Mouse (Mus musculus) left cerebral cortex, postnatal 14 days (tissue): ENCODE measurements around the gene Ccr1. TPM values are rescaled to one million over a fixed set of nuclear protein-coding genes. Genes with fewer than 3 reads are reported as not detected.
"Not testable (repeated sequence)": the region's sequence is repeated elsewhere in the genome, so short reads cannot be mapped to it uniquely, and the experiment has no call there.

Experiments used
- DNase-seq, 2 experiments: peaks; one replicate each; pipeline ENCODE4 v3.0.0; 2021 to 2022; ENCODE audit warnings: low spot score in 2 of 2, mixed read lengths in 1 of 2
- intact Hi-C: fragments of 180-260 bp; cut with DNase I; formaldehyde crosslinking; loops from one replicate; pipeline ENCODE4 v1.15.1; 2025
- long read RNA-seq, 2 experiments: library from polyadenylated mRNA; stranded (forward); transcript quantifications; one replicate each; pipeline ENCODE4 v2.0.0; 2021
- total RNA-seq, 2 experiments: library from RNA; stranded (reverse); gene quantifications; 2 replicates each; pipeline ENCODE4 v1.2.3; 2021

Ccr1 gene
- 1 to 10 TPM in 1 of 2 experiments, under 1 TPM in 1; 0.93 to 1.2 TPM for total RNA-seq
- long read RNA-seq, experiment 1, partial matches to known transcripts, result 0 of 3 reads
- long read RNA-seq, experiment 1, other reads (novel, unspliced or antisense), result 0 of 3 reads
- long read RNA-seq, experiment 2, partial matches to known transcripts, result 0 of 1 reads
- long read RNA-seq, experiment 2, other reads (novel, unspliced or antisense), result 0 of 1 reads

DNA sequence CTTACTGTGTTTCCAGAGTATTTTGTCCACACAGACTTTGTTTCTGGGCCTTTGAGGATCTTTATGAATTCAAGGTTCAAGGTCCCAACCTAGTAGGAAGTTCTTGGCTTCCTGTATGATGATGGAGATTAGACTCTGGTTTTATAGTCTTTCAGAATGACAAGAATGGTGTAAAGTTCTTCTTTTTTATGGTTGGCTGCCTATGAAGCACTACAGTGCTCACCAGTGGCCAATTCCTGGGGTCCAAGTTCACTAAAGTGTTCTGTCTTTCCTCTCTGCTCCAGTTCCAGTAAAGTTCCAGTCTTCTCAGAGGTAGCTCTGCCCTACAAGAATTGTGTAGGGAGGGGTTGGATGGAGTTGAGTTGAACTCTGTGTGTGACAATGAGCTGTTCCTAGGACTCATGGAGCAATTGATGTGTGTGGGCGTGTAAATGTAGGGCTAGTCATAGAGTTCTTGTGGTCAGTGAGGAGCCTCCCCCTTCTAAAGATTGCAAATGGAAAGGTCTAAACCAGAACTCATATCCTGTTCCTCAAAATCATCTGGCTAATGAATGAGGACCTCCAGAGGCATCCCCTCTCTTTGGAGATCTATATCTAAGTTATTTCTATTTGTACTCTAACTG is at the start of gene Ccr1:
TSS of gene Ccr1 (minus strand) at position 403 of the 623 bp plus-strand sequence.
- intact Hi-C loops, result no loop called here
- no peak for DNase-seq

DNA sequence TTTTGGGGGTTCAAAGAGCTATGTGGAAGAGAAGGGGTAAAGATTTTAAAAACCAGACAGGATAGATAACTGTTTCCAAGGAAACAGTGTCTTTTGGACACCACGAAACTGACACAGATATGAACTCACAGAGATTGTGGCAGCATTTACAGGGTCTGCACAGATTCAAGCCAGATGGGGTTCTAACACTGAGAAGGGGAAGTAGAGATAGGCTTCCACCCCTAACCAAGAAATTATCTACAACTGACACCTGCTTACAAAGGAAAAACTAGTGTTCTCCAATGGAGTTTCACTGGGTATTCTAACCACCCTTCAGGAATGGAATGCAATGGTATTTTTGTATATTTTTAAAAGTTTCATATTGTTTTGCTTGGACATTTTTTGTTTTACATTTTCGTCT is 47.6 kb upstream of the Ccr1 start:
- intact Hi-C loops, result no loop called here
- DNase-seq, result no peak

DNA sequence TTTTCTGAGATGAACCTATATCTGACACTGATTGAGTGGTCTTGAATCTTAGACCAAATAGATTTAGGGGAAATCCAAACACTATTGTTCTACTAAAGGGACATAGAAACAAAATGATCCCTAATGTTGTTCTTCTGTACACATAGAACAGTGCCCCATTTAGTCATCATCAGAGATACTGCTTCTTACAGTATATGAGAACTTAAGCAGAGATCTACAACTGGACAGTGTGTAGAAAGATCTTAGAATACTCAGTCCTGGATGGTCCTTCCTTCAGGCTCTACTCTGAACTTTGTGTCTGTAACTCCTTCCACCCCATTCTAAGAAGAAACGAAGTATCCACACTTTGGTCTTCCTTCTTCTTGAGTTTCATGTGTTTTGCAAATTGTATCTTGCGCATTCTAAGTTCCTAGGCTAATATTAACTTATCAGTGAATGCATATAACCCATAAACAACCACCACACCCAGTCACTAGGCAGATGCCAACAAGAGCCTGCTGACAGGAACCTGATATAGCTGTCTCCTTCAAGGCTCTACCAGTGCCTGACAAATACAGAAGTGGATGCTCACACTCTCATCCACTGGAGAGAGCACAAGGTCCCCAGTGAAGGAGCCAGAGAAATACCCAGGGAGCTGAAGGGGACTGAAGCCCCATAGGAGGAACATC is 46.6 kb upstream of the Ccr1 start:
- intact Hi-C loops, result no loop called here
- DNase-seq, result no peak

DNA sequence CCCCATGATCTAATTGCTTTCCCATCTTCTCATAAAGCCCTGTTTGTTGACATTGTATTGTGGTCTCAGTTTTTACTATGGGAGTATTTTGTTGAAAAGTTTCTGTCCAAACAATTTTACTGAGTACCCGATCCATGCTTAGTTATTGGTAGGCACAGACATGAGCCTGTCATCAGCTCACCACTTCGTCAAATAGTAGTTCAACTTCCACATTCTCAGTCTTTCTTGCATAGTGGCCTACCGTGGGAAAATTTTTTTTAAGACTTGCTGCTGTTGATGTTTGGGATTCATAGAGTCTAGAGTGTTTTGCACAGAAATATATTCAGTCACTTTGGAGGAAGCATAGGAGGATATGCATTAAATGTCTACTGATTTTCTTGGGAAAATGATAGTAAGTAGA is 44.8 kb upstream of the Ccr1 start:
- DNase-seq, result no peak
- intact Hi-C loops, result no loop called here

DNA sequence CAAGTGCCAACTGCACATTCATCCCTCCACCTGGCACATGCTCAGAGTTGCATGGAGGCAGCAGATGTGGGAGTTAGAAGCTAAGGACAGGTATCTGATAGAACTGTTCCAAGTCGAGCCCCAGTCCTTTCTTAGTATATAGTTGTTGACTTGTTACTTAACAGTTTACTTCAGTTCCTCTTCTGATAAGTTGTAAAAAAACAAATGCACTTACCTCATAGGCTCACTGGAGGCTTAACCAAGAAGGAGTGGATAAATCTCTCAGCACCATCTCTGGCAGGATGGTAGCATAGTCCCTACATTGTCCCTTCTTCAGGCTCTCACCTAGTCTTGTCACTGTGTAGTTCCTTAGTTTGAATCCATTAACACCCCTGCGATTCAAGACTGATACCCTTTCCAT is 44.2 kb upstream of the Ccr1 start:
- no peak for DNase-seq

DNA sequence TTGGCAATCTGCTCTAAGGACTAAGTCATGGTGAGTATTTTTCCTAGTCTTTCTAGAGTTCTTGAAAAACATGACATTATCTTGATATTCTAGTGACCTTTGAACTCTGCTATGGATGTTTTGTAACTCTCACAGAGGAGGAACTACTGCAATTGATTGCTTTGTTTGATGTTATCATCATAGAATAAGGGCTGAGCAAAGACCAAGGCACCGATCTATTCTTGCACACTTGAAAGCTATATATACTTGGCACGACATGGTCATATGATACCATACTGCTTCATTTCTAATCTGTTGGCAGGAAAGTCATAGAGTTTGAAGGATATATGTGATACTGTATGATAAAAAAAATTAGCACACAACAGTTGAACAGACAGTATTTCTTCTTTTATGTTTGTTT is 31.3 kb upstream of the Ccr1 start:
- DNase-seq, result no peak

More for the DNA sequence above, 44.2 kb upstream of the Ccr1 start:
- intact Hi-C loops, result no loop called here

DNA sequence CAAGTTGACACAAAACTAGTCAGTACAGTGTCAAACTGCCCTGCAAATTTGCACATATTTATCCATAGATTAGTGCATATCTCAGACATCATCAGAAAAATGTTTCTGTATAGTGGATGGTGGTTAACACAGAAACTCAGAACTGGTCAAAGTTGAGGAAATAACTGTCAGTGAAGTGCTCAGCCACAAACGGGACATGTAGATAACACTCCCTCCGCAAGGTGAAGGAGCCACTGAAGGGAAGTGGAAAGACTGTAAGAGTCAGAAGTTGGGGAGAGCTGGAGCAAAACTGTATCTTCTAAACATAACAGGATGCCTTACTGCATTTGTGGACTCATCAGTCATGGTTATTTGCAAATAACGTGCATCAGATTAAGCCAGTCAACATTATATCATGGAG is 29.2 kb upstream of the Ccr1 start:
- intact Hi-C loops, result no loop called here
- no peak for DNase-seq

More for the DNA sequence above, 31.3 kb upstream of the Ccr1 start:
- intact Hi-C loops, result no loop called here

DNA sequence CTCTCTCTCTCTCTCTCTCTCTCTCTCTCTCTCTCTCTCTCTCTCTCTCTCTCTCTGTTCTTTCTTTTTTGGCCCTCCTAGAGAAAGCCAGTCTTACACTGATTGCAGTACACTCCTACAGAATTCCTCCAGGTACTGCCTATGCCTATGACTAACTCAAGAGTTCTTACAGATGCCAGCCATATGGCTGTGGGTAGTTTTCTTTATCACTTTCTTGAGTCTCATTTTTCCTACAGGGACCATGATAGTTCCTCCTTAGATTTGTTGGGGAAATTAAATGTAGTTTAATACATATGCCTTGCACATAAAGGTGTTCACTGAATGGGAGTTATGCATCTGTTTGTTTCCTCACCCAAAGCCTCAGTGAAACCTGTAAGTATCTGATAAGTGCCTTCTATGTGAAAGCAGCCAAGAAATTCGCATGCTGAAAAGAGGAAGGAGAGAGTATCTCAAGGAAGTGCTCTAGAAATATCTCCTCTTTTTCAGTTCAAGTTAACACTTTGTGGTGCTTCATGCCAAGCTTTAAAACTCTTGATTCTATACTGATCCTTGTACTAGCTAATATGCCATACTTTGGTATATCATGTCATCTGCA is 22.9 kb upstream of the Ccr1 start:
- intact Hi-C loops, result no loop called here
- peak; percentile 13 to 37 for DNase-seq

DNA sequence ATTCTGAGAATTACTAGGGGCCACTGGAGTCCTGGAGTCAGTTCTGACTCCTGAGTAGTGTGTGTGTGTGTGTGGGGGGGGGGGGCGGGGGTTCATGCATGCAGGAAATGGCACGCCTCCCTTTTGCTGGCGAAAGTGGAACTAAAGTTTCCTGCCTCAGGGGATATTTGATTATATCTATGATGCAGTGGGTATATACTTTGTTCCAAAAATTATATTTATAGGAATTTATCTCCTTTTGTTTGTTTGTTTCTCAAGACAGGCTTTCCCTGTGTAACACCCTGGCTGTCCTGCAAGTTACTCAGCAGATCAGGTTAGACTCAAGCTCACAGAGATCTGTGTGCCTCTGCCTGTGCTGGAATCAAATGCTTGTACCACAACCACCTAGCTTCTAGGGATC is 21.2 kb upstream of the Ccr1 start:
- intact Hi-C loops, result no loop called here
- DNase-seq, result no peak

DNA sequence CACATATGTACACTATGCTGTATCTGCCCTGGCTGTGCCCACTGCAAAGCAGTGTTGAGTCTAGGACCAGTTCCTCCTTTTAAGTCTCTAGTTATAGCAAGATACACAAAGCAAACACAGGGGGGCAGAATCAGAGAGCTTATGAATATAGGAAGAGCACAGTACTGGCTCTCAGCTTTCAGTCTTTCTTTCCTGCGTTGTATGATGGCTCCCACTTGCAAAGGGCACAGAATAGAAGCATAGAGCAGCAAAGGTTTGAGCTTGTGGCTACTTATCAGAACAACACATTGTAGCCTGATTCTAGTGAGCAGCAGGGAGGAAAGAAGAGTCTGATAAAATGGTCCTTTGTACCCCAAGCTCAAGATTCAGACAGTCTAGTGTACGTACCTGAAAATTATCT is 17.7 kb upstream of the Ccr1 start:
- intact Hi-C loops, result no loop called here
- DNase-seq, result peak; percentile 29 to 44

DNA sequence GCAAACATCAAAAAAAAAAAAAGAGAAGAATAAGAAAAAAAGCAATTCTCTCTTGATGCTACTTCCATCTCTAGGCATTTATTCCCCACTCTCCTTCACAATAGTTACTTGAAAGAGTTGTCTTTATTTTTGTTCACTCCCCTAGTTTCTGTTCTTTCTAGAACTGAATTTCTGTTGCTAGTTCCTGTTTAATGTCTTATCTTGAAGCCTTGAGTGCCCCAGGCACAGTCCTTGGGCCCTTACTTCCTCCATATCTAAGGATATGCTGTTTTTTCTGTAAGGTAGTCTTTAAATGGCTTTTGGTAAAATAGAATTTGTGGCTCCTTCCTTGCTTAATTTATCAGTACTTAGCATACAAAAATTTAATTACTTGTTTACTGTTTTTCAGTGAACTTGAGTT is 16.5 kb upstream of the Ccr1 start:
- no peak for DNase-seq
- intact Hi-C loops, result no loop called here

DNA sequence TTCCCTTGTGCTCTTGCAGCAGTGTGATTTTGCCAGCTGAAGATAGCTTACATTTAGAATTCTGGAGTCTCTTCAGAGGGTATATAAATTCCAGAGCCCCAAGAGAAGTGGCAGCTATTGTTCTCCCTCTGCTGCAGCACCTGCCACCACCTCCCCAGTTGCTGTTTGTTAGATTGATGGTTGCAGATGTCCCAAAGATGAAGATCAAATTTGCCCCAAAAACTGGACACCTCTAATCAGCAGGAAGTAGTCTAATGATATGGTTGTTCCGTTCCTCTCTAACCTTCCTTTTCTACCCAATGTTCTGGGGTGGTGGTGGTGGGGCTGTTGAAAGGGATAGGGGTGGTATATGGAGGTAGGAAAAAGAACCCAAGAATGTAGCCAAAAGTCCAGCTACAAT is 14.2 kb upstream of the Ccr1 start:
- DNase-seq, result no peak
- intact Hi-C loops, result loop anchor here (2.0 kb wide), 1 partner anchor 146 kb away; no protein-coding TSS in a partner anchor

DNA sequence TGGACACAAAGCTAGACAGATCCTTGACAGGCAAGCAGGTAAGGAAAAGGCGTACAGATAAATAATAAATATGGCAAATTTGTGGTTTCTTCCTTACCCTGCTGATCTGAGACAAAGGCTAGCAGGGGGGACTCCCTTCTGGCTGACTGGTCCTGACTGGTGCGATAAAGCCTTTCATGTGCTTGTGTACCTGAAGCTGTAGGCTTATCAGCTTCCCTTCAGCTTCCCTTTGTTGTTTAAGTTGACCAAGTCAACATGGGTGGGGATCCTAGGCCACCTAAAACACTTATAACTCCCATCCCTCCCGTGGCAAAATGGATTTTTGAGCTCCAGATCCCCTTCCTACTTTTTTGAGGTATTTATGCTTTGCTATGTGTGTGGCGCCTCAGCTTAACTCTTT is 13.4 kb upstream of the Ccr1 start:
- intact Hi-C loops, result loop anchor here (2.0 kb wide), 1 partner anchor 147 kb away; no protein-coding TSS in a partner anchor
- no peak for DNase-seq

DNA sequence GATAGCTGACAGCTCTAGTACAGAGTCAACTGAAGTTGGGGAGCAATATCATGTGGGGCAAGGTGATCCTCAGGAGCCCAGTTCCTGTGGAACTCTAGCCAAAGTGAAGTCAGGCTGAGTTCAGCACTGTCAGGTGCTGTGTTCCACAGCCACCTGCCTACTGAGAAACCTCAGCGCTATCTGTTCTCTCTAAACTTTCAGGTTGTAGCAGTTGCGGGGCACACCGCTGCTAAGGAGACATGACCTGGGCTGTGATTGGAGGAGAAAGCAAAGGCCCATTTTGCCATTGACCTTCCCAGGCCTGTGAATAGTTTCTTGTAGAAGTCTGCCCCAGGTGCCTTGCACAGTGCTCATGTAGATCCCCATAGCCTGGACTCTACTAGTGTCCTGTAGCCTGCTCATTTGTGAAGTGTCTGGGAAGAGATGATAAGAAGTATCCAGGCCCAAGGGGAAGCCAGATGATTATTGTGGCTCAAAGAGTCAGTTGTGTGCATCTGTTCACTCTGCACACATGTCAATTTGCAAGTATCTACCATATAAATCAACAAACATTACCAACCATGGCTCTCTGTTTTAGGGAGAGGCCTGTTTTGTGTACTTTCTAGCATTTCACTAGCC is 12.5 kb upstream of the Ccr1 start:
- intact Hi-C loops, DNase-seq: not testable (repeated sequence)

DNA sequence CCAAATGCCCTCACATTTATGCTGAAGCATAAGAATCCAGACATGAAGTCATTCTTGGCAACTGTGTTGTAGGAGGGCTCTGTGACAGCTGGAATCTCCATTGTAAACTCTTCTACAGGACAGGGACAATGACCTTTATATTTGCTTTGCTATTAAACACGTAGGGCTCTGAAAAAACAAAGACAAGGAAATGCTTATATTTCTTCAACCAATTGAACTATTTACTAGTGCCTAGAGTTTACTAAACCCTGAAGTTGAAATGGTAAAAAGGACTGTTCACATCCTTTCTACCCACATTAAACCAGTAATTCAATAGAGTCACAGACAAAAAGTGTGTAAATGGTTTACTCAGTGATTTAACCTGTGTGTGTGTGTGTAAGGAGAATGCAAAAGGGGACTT is 9.8 kb upstream of the Ccr1 start, which contains the start of gene Ccr1l1:
TSS of gene Ccr1l1 (minus strand) at position 101 of the 400 bp plus-strand sequence.
- no peak for DNase-seq
- intact Hi-C loops, result no loop called here

DNA sequence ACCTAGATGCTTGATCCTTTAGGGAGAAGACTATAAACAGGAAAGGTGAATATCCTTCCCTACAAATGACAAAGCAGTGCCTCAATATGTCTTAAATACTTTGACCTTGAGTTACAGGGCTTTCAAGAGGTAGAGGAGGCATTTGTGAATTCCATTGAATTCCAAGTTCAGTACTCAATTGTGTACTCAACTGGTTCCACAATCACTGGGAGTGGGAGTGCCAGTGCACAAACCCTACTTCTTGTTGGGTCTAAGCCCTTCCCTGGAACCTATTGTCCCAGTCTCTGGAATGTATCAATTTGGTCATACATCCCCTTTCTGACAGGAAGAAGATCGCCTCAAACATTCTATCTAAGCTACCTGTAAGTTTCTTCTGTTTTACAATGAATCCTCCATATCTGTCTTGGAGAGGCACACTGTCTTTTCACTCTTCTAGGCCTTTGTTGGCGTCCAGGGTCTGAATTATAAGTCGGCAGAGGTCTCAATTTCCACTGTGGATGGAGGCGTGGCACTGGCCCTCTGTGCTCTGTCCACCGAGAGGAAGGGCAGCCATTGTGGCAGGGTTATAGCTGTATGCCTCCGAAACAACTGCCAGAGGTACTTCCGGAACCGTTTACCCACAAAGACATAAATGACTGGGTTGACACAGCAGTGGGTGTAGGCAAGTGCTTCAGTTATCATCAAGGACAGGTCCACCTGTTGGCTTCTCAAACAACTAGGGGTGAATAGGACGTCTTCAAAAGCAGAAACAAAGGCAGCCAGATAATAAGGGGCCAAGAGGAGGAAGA is 8.6 kb upstream of the Ccr1 start:
- intact Hi-C loops, result no loop called here

DNA sequence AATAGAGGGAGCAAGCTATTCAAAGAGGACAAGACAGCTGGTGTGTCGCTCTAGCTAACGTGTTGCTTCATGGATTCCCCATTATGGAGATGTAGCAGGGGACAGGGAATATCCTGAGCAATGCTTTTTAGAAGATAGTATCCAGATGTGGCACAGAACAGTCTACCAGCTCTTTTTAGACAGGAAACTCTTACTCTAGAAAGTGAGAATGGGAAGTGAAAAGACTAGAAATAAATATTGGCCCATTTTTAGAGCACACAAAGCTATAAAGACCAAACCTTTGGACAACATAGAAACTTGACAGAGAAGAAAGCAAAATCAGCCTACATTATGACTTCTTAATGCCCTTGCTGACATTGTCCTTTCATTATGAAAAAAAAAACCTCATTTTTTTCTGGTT is 7.1 kb upstream of the Ccr1 start:
- intact Hi-C loops, result no loop called here
- no peak for DNase-seq

More for the DNA sequence above, 8.6 kb upstream of the Ccr1 start:
- no peak for DNase-seq

DNA sequence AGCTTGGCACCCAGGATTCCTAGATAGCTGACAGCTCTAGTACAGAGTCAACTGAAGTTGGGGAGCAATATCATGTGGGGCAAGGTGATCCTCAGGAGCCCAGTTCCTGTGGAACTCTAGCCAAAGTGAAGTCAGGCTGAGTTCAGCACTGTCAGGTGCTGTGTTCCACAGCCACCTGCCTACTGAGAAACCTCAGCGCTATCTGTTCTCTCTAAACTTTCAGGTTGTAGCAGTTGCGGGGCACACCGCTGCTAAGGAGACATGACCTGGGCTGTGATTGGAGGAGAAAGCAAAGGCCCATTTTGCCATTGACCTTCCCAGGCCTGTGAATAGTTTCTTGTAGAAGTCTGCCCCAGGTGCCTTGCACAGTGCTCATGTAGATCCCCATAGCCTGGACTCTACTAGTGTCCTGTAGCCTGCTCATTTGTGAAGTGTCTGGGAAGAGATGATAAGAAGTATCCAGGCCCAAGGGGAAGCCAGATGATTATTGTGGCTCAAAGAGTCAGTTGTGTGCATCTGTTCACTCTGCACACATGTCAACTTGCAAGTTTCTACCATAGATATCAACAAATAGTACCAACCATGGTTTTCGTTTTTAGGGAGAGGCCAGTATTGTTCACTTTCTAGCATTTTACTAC is 1.5 kb downstream of the Ccr1 start:
- DNase-seq, intact Hi-C loops: not testable (repeated sequence)

DNA sequence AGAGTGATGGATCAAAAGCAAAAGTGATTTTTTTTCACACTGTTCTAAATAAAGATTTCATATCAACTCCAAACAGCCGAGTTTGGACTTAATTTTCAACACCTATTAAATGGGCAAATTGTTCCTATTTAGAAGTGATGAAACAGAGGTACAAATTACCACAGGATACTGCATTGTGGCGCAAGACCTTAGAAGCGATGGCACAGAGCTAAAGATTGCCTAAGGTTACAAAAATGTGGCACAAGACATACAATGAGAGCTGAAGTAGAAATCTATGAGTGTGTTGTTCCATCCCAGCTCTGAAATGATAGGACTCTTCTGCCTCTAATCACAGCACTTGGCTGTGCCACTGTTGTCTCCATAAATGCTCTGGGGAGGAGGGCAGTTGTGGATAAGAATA is 3.7 kb downstream of the Ccr1 start:
- intact Hi-C loops, result no loop called here
- DNase-seq, result no peak
